Mouse (Mus musculus) small intestine, adult 2 months (tissue): ENCODE results near the gene Tnfrsf8. TPM values are rescaled to one million over a fixed set of nuclear protein-coding genes. Genes with fewer than 3 reads are reported as not detected.

Experiments
- H3K27ac ChIP-seq: fragments of 200-500 bp; 2 replicates; pipeline ENCODE4 v1.5.1; 2012; ENCODE audit warnings: low read depth, low read length, control low read depth, inconsistent platforms; ENCODE audit not compliant: insufficient read depth
- H3K27me3 ChIP-seq: fragments of 200-500 bp; 2 replicates; pipeline ENCODE4 v1.6.1; 2012; ENCODE audit warnings: mild to moderate bottlenecking, moderate library complexity, low read length, inconsistent platforms; ENCODE audit not compliant: control insufficient read depth, insufficient read depth
- H3K36me3 ChIP-seq: fragments of 200-500 bp; 2 replicates; pipeline ENCODE4 v1.6.1; 2012; ENCODE audit warnings: mild to moderate bottlenecking, low read length, control low read depth, inconsistent platforms; ENCODE audit not compliant: control insufficient read depth, insufficient read depth
- H3K4me1 ChIP-seq: fragments of 200-500 bp; 2 replicates; pipeline ENCODE4 v1.6.1; 2012; ENCODE audit warnings: low read length, inconsistent platforms, mixed read lengths; ENCODE audit not compliant: control insufficient read depth, insufficient read depth, insufficient read length
- H3K4me3 ChIP-seq: fragments of 200-500 bp; 2 replicates; pipeline ENCODE4 v1.5.1; 2012; ENCODE audit warnings: low read depth, mild to moderate bottlenecking, control low read depth, inconsistent platforms, low read length, moderate library complexity
- CTCF ChIP-seq: fragments of 200-500 bp; IDR thresholded peaks from 2 replicates; pipeline ENCODE4 v1.5.1; 2012; ENCODE audit warnings: low read depth, mild to moderate bottlenecking, control low read depth, inconsistent platforms, low read length, moderate library complexity, mixed read lengths; ENCODE audit not compliant: insufficient replicate concordance, insufficient read length; ENCODE audit errors: extremely low read depth
- POLR2A ChIP-seq: fragments of 200-500 bp; IDR thresholded peaks from 2 replicates; pipeline ENCODE4 v1.6.1; 2012; ENCODE audit warnings: low read depth, mild to moderate bottlenecking, control low read depth, inconsistent platforms, low read length, moderate library complexity
- whole genome bisulfite sequencing: fragments of 180-500 bp; shearing (Covaris S2); methylation state at CpG from one replicate; pipeline ENCODE4 v1.1.7; 2018; 5-methylcytosine and 5-hydroxymethylcytosine counted together
- polyA plus RNA-seq: library from polyadenylated mRNA; depleted of rRNA; stranded (reverse); fragments of >200 nt; gene quantifications from 2 replicates; pipeline ENCODE4 v1.2.3, GENCODE M21; 2012

Gene Tnfrsf8
- polyA plus RNA-seq, 1 experiment: 0.35 TPM

- Histone ChIP-seq H3K4me1 (peaks cover 13% of the 10 kb centered on the region), H3K27ac (no peak overlapping the region), H3K36me3 (no peaks in the 10 kb centered on the region; the same call in 1 of the 2 replicates), H3K4me3 (no peak overlapping the region), H3K27me3 (no peaks in the 10 kb centered on the region)
- no peak for TF ChIP-seq CTCF
- TF ChIP-seq POLR2A: no peak
- WGBS: 86% methylated on average over 2 of the region's 2 CpGs
Measured at GRCm38 (mm10) chr4:145230647-145231046, 84.3 kb downstream of the Tnfrsf8 start.

DNA sequence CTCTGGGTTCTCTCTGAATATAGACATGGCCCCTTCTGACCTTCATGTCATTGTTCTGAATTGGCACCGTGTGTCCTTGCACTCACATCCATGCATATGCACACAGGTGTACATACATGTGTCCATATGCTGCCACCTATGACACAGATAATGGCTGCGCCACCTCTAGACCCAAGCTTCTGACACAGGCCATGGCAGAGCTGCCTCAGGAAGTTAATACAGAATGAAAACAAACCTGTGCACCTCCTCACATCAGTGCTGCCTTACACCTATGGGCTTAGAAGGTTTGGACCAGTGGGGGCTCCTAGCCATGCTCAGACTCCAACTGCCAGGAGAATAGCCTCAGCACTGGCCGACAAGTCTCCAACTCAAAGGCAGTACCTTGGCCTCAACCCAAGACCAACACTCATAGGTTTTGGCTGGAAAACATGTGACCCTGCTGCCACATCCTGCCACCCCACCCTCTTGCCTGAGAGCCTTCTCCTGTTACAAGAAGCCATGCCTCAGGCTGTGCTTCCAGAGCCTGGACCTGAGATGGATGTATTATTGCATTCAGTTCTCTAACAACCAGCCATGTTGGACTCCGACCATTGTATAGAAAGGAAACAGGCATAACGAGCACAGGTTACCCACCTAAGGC is 85.3 kb downstream of the Tnfrsf8 start:
- no peak overlapping the region for H3K4me3 ChIP-seq
- TF ChIP-seq POLR2A (no peak), CTCF (no peak)
- H3K4me1 ChIP-seq: peaks cover 13% of the 10 kb centered on the region
- H3K36me3 ChIP-seq: peaks cover 3% of the 10 kb centered on the region
- WGBS: 86% methylated on average over 5 of the region's 5 CpGs
- peak overlapping the region; percentile 33 for H3K27ac ChIP-seq
- no peaks in the 10 kb centered on the region for H3K27me3 ChIP-seq

DNA sequence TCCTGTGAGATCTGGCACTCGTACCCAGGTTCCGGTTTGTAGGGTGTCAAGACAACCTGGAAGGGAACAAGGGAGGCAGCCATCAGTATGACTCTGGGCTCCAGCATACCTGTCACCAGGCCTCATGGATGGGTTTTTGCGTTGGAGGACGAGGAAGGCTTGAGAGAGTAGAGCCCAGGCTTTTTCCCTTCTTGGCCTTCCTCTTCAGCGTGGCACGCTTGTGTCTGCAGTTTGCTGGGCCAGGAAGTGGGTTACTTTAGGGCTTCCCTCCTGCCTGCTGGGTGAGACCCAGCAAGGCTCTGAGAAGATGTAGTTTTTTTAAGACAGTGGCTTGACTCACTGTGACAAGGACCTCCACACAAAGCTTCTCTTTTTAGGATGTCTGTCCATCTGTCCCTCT is 85.9 kb downstream of the Tnfrsf8 start:
- WGBS: 85% methylated on average over 6 of the region's 6 CpGs
- H3K36me3 ChIP-seq: peaks cover 6% of the 10 kb centered on the region
- peaks cover 13% of the 10 kb centered on the region for H3K4me1 ChIP-seq
- H3K27ac ChIP-seq: peak overlapping the region; percentile 33; the same call in 1 of the 2 replicates
- no peak overlapping the region for H3K4me3 ChIP-seq
- TF ChIP-seq POLR2A (no peak), CTCF (no peak)
- H3K27me3 ChIP-seq: no peaks in the 10 kb centered on the region

DNA sequence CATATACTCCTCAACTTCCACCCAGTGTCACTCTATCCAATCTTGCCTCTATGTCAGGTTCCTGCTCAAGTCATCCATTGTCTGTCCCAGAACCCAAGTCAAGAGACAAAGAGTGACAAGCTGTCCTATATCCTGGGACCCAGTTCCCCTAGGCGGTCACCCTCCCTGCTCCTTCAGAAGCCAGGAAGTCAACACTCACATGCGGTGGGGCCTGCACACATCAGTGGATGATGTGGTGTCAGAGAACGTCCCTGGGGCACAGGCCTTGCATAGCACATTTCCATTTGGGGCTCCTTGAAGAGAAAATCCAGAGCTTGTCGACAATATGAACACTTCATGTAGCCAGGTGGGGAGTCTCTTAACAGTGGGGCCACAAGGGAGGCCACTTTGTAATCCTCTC is 90.4 kb downstream of the Tnfrsf8 start:
- WGBS: 80% methylated on average over 4 of the region's 4 CpGs
- Histone ChIP-seq H3K4me1 (peaks cover 4% of the 10 kb centered on the region), H3K36me3 (peaks cover 18% of the 10 kb centered on the region), H3K27me3 (no peaks in the 10 kb centered on the region), H3K4me3 (no peak overlapping the region), H3K27ac (no peak overlapping the region)
- no peak for TF ChIP-seq POLR2A
- no peak for TF ChIP-seq CTCF

DNA sequence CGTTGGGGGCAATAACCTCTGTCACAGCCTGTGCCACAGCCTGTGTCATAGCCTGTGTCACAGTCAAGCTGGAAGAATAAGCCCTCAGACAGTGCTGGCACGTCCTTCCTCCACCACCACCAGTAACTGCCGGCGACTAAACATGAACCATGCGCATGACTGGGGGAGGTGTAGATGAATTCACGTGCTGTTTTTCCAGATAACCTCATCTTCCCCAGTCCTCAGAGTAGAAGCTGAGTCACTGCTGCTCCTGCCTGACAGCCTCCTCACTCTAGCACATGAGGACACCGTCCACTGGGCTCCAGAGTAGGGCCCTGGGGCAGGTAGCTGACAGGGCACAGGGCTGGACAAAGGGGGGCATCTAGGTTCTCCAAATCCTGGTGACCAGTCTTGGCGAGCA is 92.9 kb downstream of the Tnfrsf8 start:
- peaks cover 31% of the 10 kb centered on the region for H3K36me3 ChIP-seq
- H3K4me1 ChIP-seq: no peaks in the 10 kb centered on the region
- no peaks in the 10 kb centered on the region for H3K27me3 ChIP-seq
- TF ChIP-seq POLR2A (no peak), CTCF (no peak)
- H3K4me3 ChIP-seq: no peak overlapping the region
- no peak overlapping the region for H3K27ac ChIP-seq
- 84% methylated on average over 8 of the region's 8 CpGs for WGBS

- Histone ChIP-seq H3K27me3 (no peaks in the 10 kb centered on the region), H3K36me3 (peaks cover 31% of the 10 kb centered on the region), H3K4me1 (no peaks in the 10 kb centered on the region), H3K27ac (peak overlapping the region; percentile 35; the same call in 1 of the 2 replicates), H3K4me3 (no peak overlapping the region)
- TF ChIP-seq CTCF (no peak), POLR2A (no peak)
- 76% methylated on average over 2 of the region's 2 CpGs for WGBS
Measured at GRCm38 (mm10) chr4:145221379-145221778, 93.6 kb downstream of the Tnfrsf8 start.

GRCm38 (mm10) chr4:145220001-145220400 is 95.0 kb downstream of the Tnfrsf8 start:
- Histone ChIP-seq H3K4me1 (no peaks in the 10 kb centered on the region), H3K36me3 (peaks cover 32% of the 10 kb centered on the region), H3K4me3 (no peak overlapping the region), H3K27ac (no peak overlapping the region), H3K27me3 (no peaks in the 10 kb centered on the region)
- no peak for TF ChIP-seq CTCF
- TF ChIP-seq POLR2A: no peak
- 81% methylated on average over 1 of the region's 1 CpGs for WGBS
